Mouse (Mus musculus): Measurements from ENCODE around the gene Kat2a. TPM values are rescaled to one million over a fixed set of nuclear protein-coding genes. Genes with fewer than 3 reads are reported as not detected.

Gene Kat2a
- polyA plus RNA-seq (2015; fragmentation: Nextera tagmentation; extraction: Ambion mirVana), result 54.6 and 61.1 TPM in 2 replicates

- Histone ChIP-seq H3K36me3 (peaks cover 56% of the 10 kb centered on the region), H3K9ac (peak within 1 kb of the TSS; percentile 99), H3K27ac (replicated peaks) (peak within 1 kb of the TSS; percentile 83), H3K27me3 (no peaks in the 10 kb centered on the region), H3K4me1 (peaks cover 35% of the 10 kb centered on the region), H3K4me3 (replicated peaks) (peak within 1 kb of the TSS; percentile 99), H3K4me2 (replicated peaks) (peak within 1 kb of the TSS; percentile 72), H3K9me3 (replicated peaks) (no peaks in the 10 kb centered on the region)
- peak; percentile 88 for ATAC-seq (ENCODE audit: insufficient number of reproducible peaks, low FRiP score, low TSS enrichment, low read depth)
- WGBS, result under 1% methylated on average over 47 of the region's 48 CpGs
Measured at GRCm38 (mm10) chr11:100711783-100712615, at the start of gene Kat2a. Gene Kat2a (minus strand): TSS chr11:100712465.

- no peak for ATAC-seq (ENCODE audit: insufficient number of reproducible peaks, low FRiP score, low TSS enrichment, low read depth)
- under 1% methylated on average over 27 of the region's 27 CpGs for WGBS
Measured at GRCm38 (mm10) chr11:100761547-100762045, 49.3 kb upstream of the Kat2a start.

GRCm38 (mm10) chr11:100759611-100760233, 47.5 kb upstream of the Kat2a start, which contains the start of gene Kcnh4:
Gene Kcnh4 (minus strand): TSS chr11:100759942.
- peaks cover 41% of the 10 kb centered on the region for H3K27me3 ChIP-seq
- H3K4me3 ChIP-seq (replicated peaks), result peak within 1 kb of the TSS; percentile 31
- H3K4me2 ChIP-seq (replicated peaks), result peak within 1 kb of the TSS; percentile 52
- no peak within 1 kb of the TSS for H3K27ac ChIP-seq (replicated peaks)
- WGBS, result 1% methylated on average over 47 of the region's 51 CpGs
- no peaks in the 10 kb centered on the region for H3K9me3 ChIP-seq (replicated peaks)
- no peak within 1 kb of the TSS for H3K9ac ChIP-seq
- peaks cover 22% of the 10 kb centered on the region for H3K4me1 ChIP-seq
- no peaks in the 10 kb centered on the region for H3K36me3 ChIP-seq
- ATAC-seq (ENCODE audit: insufficient number of reproducible peaks, low FRiP score, low TSS enrichment, low read depth), result no peak

More at GRCm38 (mm10) chr11:100761547-100762045, 49.3 kb upstream of the Kat2a start:
- 0 out of 2 replicates have a peak, but pooled peaks cover 4% of the 10 kb centered on the region for H3K36me3 ChIP-seq
- H3K9me3 ChIP-seq (replicated peaks), result no peaks in the 10 kb centered on the region
- H3K27ac ChIP-seq (replicated peaks), result no peak overlapping the region
- peak overlapping the region; percentile 1; the same call in 1 of the 2 replicates for H3K9ac ChIP-seq
- peak overlapping the region; percentile 44 for H3K4me3 ChIP-seq (replicated peaks)
- H3K4me2 ChIP-seq (replicated peaks), result peak overlapping the region; percentile 68
- H3K27me3 ChIP-seq, result peaks cover 36% of the 10 kb centered on the region
- H3K4me1 ChIP-seq, result peaks cover 22% of the 10 kb centered on the region

- no peak for ATAC-seq (ENCODE audit: insufficient number of reproducible peaks, low FRiP score, low TSS enrichment, low read depth)
- Histone ChIP-seq H3K4me3 (replicated peaks) (peak overlapping the region; percentile 31), H3K27me3 (peaks cover 41% of the 10 kb centered on the region), H3K36me3 (no peaks in the 10 kb centered on the region), H3K9ac (no peak overlapping the region), H3K4me1 (peaks cover 22% of the 10 kb centered on the region), H3K27ac (replicated peaks) (no peak overlapping the region), H3K9me3 (replicated peaks) (no peaks in the 10 kb centered on the region), H3K4me2 (replicated peaks) (peak overlapping the region; percentile 52)
- under 1% methylated on average over 35 of the region's 35 CpGs for WGBS
Measured at GRCm38 (mm10) chr11:100758707-100759610, 46.7 kb upstream of the Kat2a start.

GRCm38 (mm10) chr11:100757566-100757965, 45.3 kb upstream of the Kat2a start:
- no peaks in the 10 kb centered on the region for H3K36me3 ChIP-seq
- WGBS, result 87% methylated on average over 12 of the region's 12 CpGs

GRCm38 (mm10) chr11:100756476-100756875, 44.2 kb upstream of the Kat2a start:
- ATAC-seq (ENCODE audit: insufficient number of reproducible peaks, low FRiP score, low TSS enrichment, low read depth), result no peak
- peaks cover 32% of the 10 kb centered on the region for H3K27me3 ChIP-seq
- 68% methylated on average over 6 of the region's 6 CpGs for WGBS

More at GRCm38 (mm10) chr11:100757566-100757965, 45.3 kb upstream of the Kat2a start:
- Histone ChIP-seq H3K4me1 (peaks cover 22% of the 10 kb centered on the region), H3K9me3 (replicated peaks) (no peaks in the 10 kb centered on the region), H3K27ac (replicated peaks) (no peak overlapping the region), H3K27me3 (peaks cover 41% of the 10 kb centered on the region), H3K4me3 (replicated peaks) (no peak overlapping the region), H3K9ac (no peak overlapping the region), H3K4me2 (replicated peaks) (no peak overlapping the region)
- ATAC-seq (ENCODE audit: insufficient number of reproducible peaks, low FRiP score, low TSS enrichment, low read depth), result no peak

GRCm38 (mm10) chr11:100754693-100755057, 42.4 kb upstream of the Kat2a start:
- ATAC-seq (ENCODE audit: insufficient number of reproducible peaks, low FRiP score, low TSS enrichment, low read depth), result no peak
- H3K27ac ChIP-seq (replicated peaks), result no peak overlapping the region
- peaks cover 8% of the 10 kb centered on the region for H3K4me1 ChIP-seq
- H3K4me2 ChIP-seq (replicated peaks), result no peak overlapping the region
- H3K27me3 ChIP-seq, result peaks cover 18% of the 10 kb centered on the region
- H3K9ac ChIP-seq, result no peak overlapping the region
- H3K4me3 ChIP-seq (replicated peaks), result no peak overlapping the region
- H3K9me3 ChIP-seq (replicated peaks), result no peaks in the 10 kb centered on the region
- 93% methylated on average over 3 of the region's 3 CpGs for WGBS
- H3K36me3 ChIP-seq, result no peaks in the 10 kb centered on the region

More at GRCm38 (mm10) chr11:100756476-100756875, 44.2 kb upstream of the Kat2a start:
- Histone ChIP-seq H3K36me3 (no peaks in the 10 kb centered on the region), H3K4me2 (replicated peaks) (no peak overlapping the region), H3K9me3 (replicated peaks) (no peaks in the 10 kb centered on the region), H3K4me1 (peaks cover 16% of the 10 kb centered on the region), H3K27ac (replicated peaks) (no peak overlapping the region), H3K4me3 (replicated peaks) (no peak overlapping the region), H3K9ac (no peak overlapping the region)

- H3K36me3 ChIP-seq, result no peaks in the 10 kb centered on the region
- no peak overlapping the region for H3K4me2 ChIP-seq (replicated peaks)
- peaks cover 3% of the 10 kb centered on the region; the same call in 1 of the 2 replicates for H3K4me1 ChIP-seq
- 76% methylated on average over 12 of the region's 12 CpGs for WGBS
- H3K9ac ChIP-seq, result no peak overlapping the region
- no peak overlapping the region for H3K4me3 ChIP-seq (replicated peaks)
- H3K27ac ChIP-seq (replicated peaks), result no peak overlapping the region
- peaks cover 13% of the 10 kb centered on the region for H3K27me3 ChIP-seq
- no peak for ATAC-seq (ENCODE audit: insufficient number of reproducible peaks, low FRiP score, low TSS enrichment, low read depth)
- H3K9me3 ChIP-seq (replicated peaks), result no peaks in the 10 kb centered on the region
Measured at GRCm38 (mm10) chr11:100754021-100754692, 41.9 kb upstream of the Kat2a start.

- Histone ChIP-seq H3K36me3 (no peaks in the 10 kb centered on the region), H3K9ac (no peak overlapping the region), H3K4me3 (replicated peaks) (no peak overlapping the region), H3K9me3 (replicated peaks) (no peaks in the 10 kb centered on the region), H3K27ac (replicated peaks) (no peak overlapping the region), H3K4me2 (replicated peaks) (no peak overlapping the region), H3K27me3 (0 out of 2 replicates have a peak, but pooled peaks cover 7% of the 10 kb centered on the region), H3K4me1 (no peaks in the 10 kb centered on the region)
- 46% methylated on average over 10 of the region's 10 CpGs for WGBS
- ATAC-seq (ENCODE audit: insufficient number of reproducible peaks, low FRiP score, low TSS enrichment, low read depth), result no peak
Measured at GRCm38 (mm10) chr11:100752294-100752693, 40.0 kb upstream of the Kat2a start.

GRCm38 (mm10) chr11:100750127-100750526, 37.9 kb upstream of the Kat2a start:
- Histone ChIP-seq H3K4me2 (replicated peaks) (no peak overlapping the region), H3K9me3 (replicated peaks) (no peaks in the 10 kb centered on the region), H3K27ac (replicated peaks) (no peak overlapping the region), H3K27me3 (0 out of 2 replicates have a peak, but pooled peaks cover 4% of the 10 kb centered on the region), H3K4me3 (replicated peaks) (no peak overlapping the region), H3K36me3 (no peaks in the 10 kb centered on the region), H3K4me1 (no peaks in the 10 kb centered on the region), H3K9ac (no peak overlapping the region)
- ATAC-seq (ENCODE audit: insufficient number of reproducible peaks, low FRiP score, low TSS enrichment, low read depth), result no peak
- WGBS, result 89% methylated on average over 16 of the region's 16 CpGs
